Mouse (Mus musculus) bone marrow, adult 2 months (tissue): Measurements from ENCODE around the gene Cfd.

Source experiments
- CTCF ChIP-seq: fragments of 200-500 bp; IDR thresholded peaks from 2 replicates; pipeline ENCODE4 v1.5.1; 2011; ENCODE audit warnings: low read length, control low read depth; ENCODE audit not compliant: control insufficient read depth, insufficient read depth
- POLR2A ChIP-seq: fragments of 200-500 bp; IDR thresholded peaks from 2 replicates; pipeline ENCODE4 v1.6.1; 2011; ENCODE audit warnings: low read depth, mild to moderate bottlenecking, control low read depth, low read length, borderline replicate concordance; ENCODE audit not compliant: control insufficient read depth

GRCm38 (mm10) chr10:79924998-79925784, 34.5 kb downstream of the Cfd start:
- peak; percentile 12; the same call in 1 of the 2 replicates for TF ChIP-seq POLR2A
- peak; percentile 99 for TF ChIP-seq CTCF
